Mouse (Mus musculus): Measurements from ENCODE around the gene Adgrl1.

Gene Adgrl1

GRCm38 (mm10) chr8:83901566-83902485 lies 1.9 kb downstream of the Adgrl1 start:
- no peak for DNase-seq

DNA sequence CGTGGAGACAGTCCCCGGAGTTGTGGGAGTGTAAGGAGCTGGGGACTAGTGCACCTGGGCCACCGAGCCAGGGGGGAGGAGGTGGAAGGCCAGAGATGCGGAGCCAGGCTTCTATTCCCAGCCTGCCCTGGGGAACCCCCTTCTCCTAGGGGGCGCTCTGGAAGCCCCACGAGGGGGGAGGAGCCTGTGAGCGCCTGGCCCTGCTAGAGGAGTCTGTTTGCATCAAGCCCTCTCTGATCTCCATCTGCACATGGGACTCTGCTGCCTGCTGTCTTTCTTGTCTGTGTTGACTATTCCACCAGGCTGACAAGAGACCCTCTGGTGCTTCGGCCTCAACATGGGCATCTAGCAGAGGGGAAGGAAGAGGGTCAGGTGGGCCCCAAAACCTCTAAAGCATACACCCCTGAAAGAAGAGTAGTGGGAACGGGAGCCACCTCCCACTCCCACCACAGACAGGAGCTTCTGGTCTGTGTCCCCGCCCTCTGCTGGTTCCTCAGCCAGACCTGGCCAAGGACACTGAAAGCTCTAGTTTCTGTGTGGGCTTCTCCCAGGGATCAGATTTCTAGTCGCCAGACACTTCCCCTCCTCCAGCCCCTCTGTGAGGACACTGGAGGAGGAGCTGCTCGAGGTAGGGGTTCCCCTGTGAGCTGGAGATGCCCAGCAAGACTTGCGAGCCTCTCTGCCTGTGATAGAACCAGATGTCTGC lies 3.2 kb downstream of the Adgrl1 start:
- DNase-seq = peak; percentile 79

- DNase-seq = no peak
Observed at GRCm38 (mm10) chr8:83908583-83908982, 8.7 kb downstream of the Adgrl1 start.

- no peak for DNase-seq
Observed at GRCm38 (mm10) chr8:83909311-83909710, 9.4 kb downstream of the Adgrl1 start.

DNA sequence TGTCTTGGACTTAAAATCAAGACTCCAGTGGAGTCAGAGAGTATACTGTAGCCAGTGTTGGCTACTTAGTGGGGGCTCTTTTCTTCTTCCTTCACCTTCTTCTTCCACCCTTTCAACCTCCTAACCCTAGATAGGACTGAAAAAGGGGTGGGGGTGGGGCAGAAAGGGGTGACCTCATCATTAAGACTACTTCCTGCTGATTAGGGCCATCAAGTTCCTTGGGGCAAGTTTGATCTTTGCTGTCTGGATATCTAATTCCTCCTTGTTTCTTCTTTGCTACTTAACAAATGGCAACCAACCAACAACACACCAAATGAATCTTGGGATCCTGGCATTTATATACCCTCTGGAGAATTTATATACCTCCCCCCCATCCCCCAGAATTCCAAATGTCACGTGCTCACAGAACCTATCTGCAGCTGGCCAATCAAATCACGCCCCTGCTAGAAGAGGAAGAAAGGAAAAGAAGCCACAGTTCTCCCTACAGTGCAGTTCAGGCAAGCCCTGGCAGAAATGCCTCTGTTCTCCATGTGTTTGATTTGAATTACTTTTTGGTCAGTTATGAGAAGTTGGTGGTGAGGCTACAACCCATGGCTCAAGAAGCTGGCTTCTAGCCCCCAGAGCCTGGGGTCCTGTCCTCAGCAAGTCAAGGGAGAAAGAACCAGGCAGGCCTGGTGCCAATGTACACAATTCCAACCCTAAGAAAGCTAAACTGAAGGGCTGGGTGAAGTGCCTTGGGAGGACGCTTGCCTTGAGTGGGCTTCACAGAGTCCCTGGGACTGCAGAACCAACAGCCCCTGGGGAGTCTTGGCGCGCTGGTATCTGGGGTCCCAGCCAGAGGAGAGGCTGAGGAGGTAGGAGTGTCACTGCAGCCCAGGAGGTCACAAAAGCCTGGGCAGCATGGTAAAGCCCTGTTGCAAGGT lies 12.2 kb downstream of the Adgrl1 start:
- DNase-seq = no peak

GRCm38 (mm10) chr8:83914232-83914631 lies 14.3 kb downstream of the Adgrl1 start:
- no peak for DNase-seq

- DNase-seq = peak; percentile 47
Observed at GRCm38 (mm10) chr8:83914860-83915259, 15.0 kb downstream of the Adgrl1 start.

GRCm38 (mm10) chr8:83916015-83916414 lies 16.1 kb downstream of the Adgrl1 start:
- DNase-seq = no peak

DNA sequence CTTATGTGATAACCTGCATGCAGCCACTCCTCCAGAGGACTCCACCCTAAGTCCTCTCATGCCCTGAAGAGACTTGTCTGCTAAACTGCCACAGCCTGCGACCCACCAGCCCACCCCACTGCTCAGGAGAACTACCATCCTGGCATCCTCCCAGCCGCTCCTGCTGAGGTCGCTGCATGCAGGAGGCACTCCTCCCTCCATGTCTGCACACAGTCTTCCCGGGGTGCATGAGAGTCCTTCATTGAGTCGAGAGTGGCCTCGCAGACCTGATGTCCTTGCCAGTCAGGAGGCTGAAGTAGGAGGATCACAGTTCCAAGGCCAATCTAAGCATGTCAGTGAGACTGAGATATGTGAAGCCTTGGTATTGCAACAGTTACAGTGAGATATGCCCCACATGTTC lies 17.7 kb downstream of the Adgrl1 start:
- DNase-seq = no peak

- DNase-seq = peak; percentile 89
Observed at GRCm38 (mm10) chr8:83921558-83921957, 21.7 kb downstream of the Adgrl1 start.

DNA sequence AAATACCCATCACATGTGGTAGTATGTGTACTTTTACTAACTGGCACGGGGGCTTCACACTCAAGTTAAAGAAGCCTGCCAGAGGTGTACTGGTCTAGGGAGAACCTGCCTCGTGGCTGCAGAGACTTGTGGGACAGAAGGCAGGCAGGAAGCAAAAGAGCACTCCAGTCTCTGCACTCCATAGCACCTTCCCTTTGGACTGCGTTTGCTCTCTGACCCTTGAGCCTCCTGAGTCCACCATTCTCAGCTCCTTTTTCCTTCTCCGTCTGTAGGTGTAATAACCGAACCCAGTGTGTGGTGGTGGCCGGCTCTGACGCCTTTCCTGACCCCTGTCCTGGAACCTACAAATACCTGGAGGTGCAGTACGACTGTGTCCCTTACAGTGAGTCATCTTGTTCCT lies 22.8 kb downstream of the Adgrl1 start:
- no peak for DNase-seq

DNA sequence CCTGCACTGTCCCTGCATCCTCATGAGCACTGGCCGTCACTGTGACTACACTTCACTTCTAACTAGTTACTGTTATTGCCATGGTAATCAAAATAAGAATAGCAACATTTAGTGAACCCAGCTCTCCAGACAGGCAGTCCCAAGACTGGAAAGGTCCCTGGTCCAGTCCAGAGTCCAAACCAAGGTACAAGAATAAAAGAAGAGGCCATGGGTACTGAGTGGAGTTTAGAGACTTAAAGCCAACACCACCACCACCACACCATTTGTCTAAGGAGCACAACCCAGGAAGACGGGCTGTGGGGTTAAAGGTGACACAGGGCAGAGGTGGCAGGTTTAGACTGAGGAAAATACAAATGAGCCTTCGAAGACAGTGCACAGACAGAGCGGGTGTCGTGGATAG lies 24.7 kb downstream of the Adgrl1 start:
- no peak for DNase-seq

- DNase-seq = no peak
Observed at GRCm38 (mm10) chr8:83926266-83926665, 26.4 kb downstream of the Adgrl1 start.

- DNase-seq = no peak
Observed at GRCm38 (mm10) chr8:83934222-83934621, 34.3 kb downstream of the Adgrl1 start.

DNA sequence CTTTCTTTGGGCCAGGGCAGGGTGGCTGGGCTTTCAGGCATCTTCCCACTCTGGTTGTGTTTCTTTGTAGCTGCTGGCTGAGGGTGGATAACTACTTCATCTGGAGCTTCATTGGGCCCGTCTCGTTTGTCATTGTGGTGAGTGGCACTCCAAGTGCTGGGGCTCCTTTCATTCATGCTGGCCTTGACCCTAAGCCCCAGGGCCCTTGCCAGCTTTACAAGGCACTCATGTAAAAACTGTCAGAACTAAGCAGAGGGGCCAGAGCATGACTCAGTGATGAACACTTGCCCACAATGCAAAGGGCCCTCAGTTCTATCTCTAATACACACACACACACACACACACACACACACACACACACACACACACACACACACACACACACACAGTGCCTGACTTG lies 35.1 kb downstream of the Adgrl1 start:
- no peak for DNase-seq

DNA sequence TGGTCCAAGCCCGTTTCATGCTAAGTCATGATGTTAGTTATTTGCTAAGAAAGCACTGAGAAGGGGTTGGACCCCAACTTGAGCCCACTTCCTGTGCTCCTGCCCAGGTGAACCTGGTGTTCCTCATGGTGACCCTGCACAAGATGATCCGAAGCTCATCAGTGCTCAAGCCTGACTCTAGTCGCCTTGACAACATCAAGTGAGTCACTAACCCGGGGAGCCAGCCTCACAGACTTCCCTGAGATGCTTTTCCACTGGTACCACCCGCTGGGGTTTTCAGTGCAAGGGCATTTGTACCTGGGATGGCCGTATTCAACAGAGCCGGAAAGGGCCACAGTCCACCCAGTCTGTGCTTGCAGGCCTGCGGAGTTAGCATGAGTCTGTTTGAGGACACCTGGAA lies 35.5 kb downstream of the Adgrl1 start:
- no peak for DNase-seq

DNA sequence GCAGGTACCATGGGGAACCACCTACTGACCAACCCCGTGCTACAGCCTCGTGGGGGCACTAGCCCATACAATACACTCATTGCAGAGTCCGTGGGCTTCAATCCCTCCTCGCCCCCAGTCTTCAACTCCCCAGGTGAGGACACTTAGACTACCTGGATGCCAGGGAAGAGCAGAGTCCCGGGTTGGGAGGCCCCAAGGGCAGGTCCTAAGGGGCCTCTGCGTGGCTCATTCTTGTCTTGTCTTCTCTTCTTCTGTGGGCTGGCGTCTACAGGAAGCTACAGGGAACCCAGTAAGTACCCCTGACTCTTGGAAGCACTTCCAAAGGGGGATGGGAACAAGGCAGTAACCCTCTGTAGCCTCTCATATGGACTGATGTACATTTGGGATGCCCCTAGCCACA lies 37.7 kb downstream of the Adgrl1 start:
- no peak for DNase-seq

DNA sequence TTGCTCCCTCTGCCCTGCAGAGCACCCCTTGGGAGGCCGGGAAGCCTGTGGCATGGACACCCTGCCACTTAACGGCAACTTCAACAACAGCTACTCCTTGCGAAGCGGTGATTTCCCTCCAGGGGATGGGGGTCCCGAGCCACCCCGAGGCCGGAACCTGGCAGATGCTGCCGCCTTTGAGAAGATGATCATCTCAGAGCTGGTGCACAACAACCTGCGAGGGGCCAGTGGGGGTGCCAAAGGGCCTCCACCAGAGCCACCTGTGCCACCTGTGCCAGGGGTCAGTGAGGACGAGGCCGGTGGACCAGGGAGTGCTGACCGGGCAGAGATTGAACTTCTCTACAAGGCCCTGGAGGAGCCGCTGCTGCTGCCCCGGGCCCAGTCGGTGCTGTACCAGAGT lies 38.4 kb downstream of the Adgrl1 start:
- DNase-seq = no peak

GRCm38 (mm10) chr8:83941066-83941677 lies 41.3 kb downstream of the Adgrl1 start:
- DNase-seq = no peak

- no peak for DNase-seq
Observed at GRCm38 (mm10) chr8:83942446-83942845, 42.5 kb downstream of the Adgrl1 start.

DNA sequence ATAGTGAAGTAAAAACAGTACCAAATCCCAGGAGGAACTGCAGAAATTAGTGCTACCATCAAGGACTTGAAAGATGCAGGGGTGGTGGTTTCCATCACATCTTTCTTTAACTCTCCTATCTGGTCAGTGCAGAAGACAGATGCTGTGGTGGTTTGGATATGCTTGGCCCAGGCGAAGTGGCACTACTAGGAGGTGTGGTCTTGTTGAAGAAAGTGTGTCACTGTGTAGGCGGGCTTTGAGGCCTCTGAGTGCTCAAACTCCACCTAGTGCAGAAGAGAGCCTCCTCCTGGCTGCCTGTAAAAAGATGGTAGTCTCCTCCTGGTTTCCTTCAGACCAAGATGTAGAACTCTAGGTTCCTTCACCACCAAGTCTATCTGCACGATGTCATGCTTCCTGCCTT lies 45.6 kb downstream of the Adgrl1 start:
- DNase-seq = no peak

DNA sequence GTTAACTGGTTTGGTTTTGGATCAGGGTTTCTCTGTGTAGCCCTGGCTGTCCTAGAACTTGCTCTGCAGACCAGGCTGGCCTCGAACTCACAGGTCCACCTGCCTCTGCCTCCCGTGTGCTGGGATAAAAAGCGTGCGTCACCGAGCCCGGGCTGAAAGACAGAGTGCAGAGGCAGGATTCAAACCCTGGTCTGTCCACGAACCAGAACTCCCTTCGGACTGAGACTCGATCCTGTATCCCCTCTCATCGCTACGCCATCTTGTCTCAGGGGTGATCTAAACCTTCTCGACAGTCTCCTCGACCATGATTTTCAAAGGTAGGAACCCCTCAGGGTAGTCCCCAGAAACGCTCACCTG lies 54.8 kb downstream of the Adgrl1 start:
- no peak for DNase-seq
